Mouse (Mus musculus) neural tube, embryonic 12.5 days (tissue): ENCODE measurements around the gene Psmd11. TPM values are rescaled to one million over a fixed set of nuclear protein-coding genes. Genes with fewer than 3 reads are reported as not detected.
A peak's percentile ranks its signal among the peaks of the same experiment; 100 is the strongest.

Experiments used
- ATAC-seq: fragments of 200-750 bp; cut with Nextera tagmentation; 2 replicates; pipeline ENCODE4 v1.8.0; 2017; ENCODE audit warnings: low read depth, mild to moderate bottlenecking, moderate TSS enrichment, moderate library complexity; ENCODE audit not compliant: low FRiP score
- H3K27ac ChIP-seq: fragments of 300-500 bp; sonication (generic); 2 replicates; pipeline ENCODE4 v1.5.1; 2016
- H3K27me3 ChIP-seq: fragments of 300-500 bp; sonication (generic); replicated peaks from 2 replicates; pipeline ENCODE4 v1.6.1; 2016; ENCODE audit warnings: mild to moderate bottlenecking
- H3K36me3 ChIP-seq: fragments of 300-500 bp; sonication (generic); 2 replicates; pipeline ENCODE4 v1.6.1; 2016; ENCODE audit warnings: mild to moderate bottlenecking
- H3K4me1 ChIP-seq: fragments of 300-500 bp; sonication (generic); 2 replicates; pipeline ENCODE4 v1.6.1; 2016
- H3K4me2 ChIP-seq: fragments of 300-500 bp; sonication (generic); replicated peaks from 2 replicates; pipeline ENCODE4 v1.6.1; 2016; ENCODE audit warnings: mild to moderate bottlenecking
- H3K4me3 ChIP-seq: fragments of 300-500 bp; sonication (generic); 2 replicates; pipeline ENCODE4 v1.5.1; 2016
- H3K9ac ChIP-seq: fragments of 300-500 bp; sonication (generic); 2 replicates; pipeline ENCODE4 v1.6.1; 2016; ENCODE audit warnings: mild to moderate bottlenecking
- H3K9me3 ChIP-seq: fragments of 300-500 bp; sonication (generic); 2 replicates; pipeline ENCODE4 v1.6.1; 2016; ENCODE audit warnings: mild to moderate bottlenecking
- WGBS: fragments of 180-500 bp; shearing (Covaris S2); methylation state at CpG from one replicate; pipeline ENCODE4 v1.1.7; 2016; 5-methylcytosine and 5-hydroxymethylcytosine counted together
- polyA plus RNA-seq: library from polyadenylated mRNA; unstranded; fragments of >200 nt; fragmentation: Nextera tagmentation; extraction: Ambion mirVana; gene quantifications from 2 replicates; pipeline ENCODE4 v1.2.1, GENCODE M21; 2016

Gene Psmd11
- polyA plus RNA-seq, 1 experiment from 2014 or later: 309 TPM

GRCm38 (mm10) chr11:80513796-80514195 lies 85.4 kb downstream of the Psmd11 start:
- no peak for ATAC-seq
- Histone ChIP-seq H3K9me3 (no peaks in the 10 kb centered on the region), H3K36me3 (no peaks in the 10 kb centered on the region), H3K9ac (no peak overlapping the region), H3K27me3 (peaks cover 4% of the 10 kb centered on the region; the same call in 1 of the 2 replicates), H3K4me2 (no peak overlapping the region), H3K27ac (no peak overlapping the region), H3K4me3 (no peak overlapping the region), H3K4me1 (peaks cover 16% of the 10 kb centered on the region)
- WGBS: 73% methylated on average over 7 of the region's 7 CpGs

- Histone ChIP-seq H3K4me2 (no peak overlapping the region), H3K36me3 (no peaks in the 10 kb centered on the region), H3K4me1 (peaks cover 22% of the 10 kb centered on the region), H3K9ac (no peak overlapping the region), H3K27me3 (peaks cover 4% of the 10 kb centered on the region; the same call in 1 of the 2 replicates), H3K4me3 (no peak overlapping the region), H3K27ac (no peak overlapping the region), H3K9me3 (no peaks in the 10 kb centered on the region)
- ATAC-seq: no peak
- WGBS: 70% methylated on average over 1 of the region's 1 CpGs
Measured at GRCm38 (mm10) chr11:80515346-80515745, 86.9 kb downstream of the Psmd11 start.

- ATAC-seq: no peak
- 85% methylated on average over 8 of the region's 8 CpGs for WGBS
- Histone ChIP-seq H3K27ac (no peak overlapping the region), H3K9me3 (no peaks in the 10 kb centered on the region), H3K36me3 (no peaks in the 10 kb centered on the region), H3K4me1 (peaks cover 22% of the 10 kb centered on the region), H3K4me2 (no peak overlapping the region), H3K9ac (no peak overlapping the region), H3K27me3 (peaks cover 4% of the 10 kb centered on the region; the same call in 1 of the 2 replicates), H3K4me3 (no peak overlapping the region)
Measured at GRCm38 (mm10) chr11:80515895-80516294, 87.5 kb downstream of the Psmd11 start.

- Histone ChIP-seq H3K4me1 (peaks cover 22% of the 10 kb centered on the region), H3K9ac (no peak overlapping the region), H3K27me3 (0 out of 2 replicates have a peak, but pooled peaks cover 4% of the 10 kb centered on the region), H3K4me2 (peak overlapping the region; percentile 27), H3K4me3 (no peak overlapping the region), H3K27ac (peak overlapping the region; percentile 8; the same call in 1 of the 2 replicates), H3K36me3 (no peaks in the 10 kb centered on the region), H3K9me3 (no peaks in the 10 kb centered on the region)
- peak; percentile 95 for ATAC-seq
- 25% methylated on average over 9 of the region's 9 CpGs for WGBS
Measured at GRCm38 (mm10) chr11:80518421-80519367, 90.3 kb downstream of the Psmd11 start.

GRCm38 (mm10) chr11:80521148-80521547 lies 92.7 kb downstream of the Psmd11 start:
- 84% methylated on average over 2 of the region's 2 CpGs for WGBS
- 0 out of 2 replicates have a peak, but pooled peaks cover 4% of the 10 kb centered on the region for H3K27me3 ChIP-seq
- peaks cover 22% of the 10 kb centered on the region for H3K4me1 ChIP-seq
- H3K4me2 ChIP-seq: no peak overlapping the region
- no peaks in the 10 kb centered on the region for H3K9me3 ChIP-seq
- ATAC-seq: no peak
- no peak overlapping the region for H3K9ac ChIP-seq
- no peak overlapping the region for H3K4me3 ChIP-seq
- H3K27ac ChIP-seq: no peak overlapping the region
- no peaks in the 10 kb centered on the region for H3K36me3 ChIP-seq

Other genes starting within 250 kb of the Psmd11 start
- gene Rnf135, start 244.8 kb upstream of the Psmd11 start, polyA plus RNA-seq: 3.0 and 3.2 TPM in 2 replicates
- 70.9 and 72.1 TPM in 2 replicates for gene Rhot1, start 219.6 kb upstream of the Psmd11 start, polyA plus RNA-seq
- 55.9 and 59.2 TPM in 2 replicates for gene Rhbdl3, start 127.7 kb upstream of the Psmd11 start, polyA plus RNA-seq
- 28.0 and 31.6 TPM in 2 replicates for gene 5730455P16Rik, start 50.6 kb upstream of the Psmd11 start, polyA plus RNA-seq
- 252 and 256 TPM in 2 replicates for gene Zfp207, start 45.3 kb upstream of the Psmd11 start, polyA plus RNA-seq
- 73.1 and 74.2 TPM in 2 replicates for gene Cdk5r1, start 48.4 kb downstream of the Psmd11 start, polyA plus RNA-seq